Mouse (Mus musculus) hindbrain, embryonic 16.5 days (tissue): ENCODE data around the gene Nipa1. TPM values are rescaled to one million over a fixed set of nuclear protein-coding genes. Genes with fewer than 3 reads are reported as not detected.

Experiments
- ATAC-seq: fragments of 200-750 bp; cut with Nextera tagmentation; 2 replicates; pipeline ENCODE4 v1.8.0; 2017; ENCODE audit warnings: moderate TSS enrichment, moderate library complexity
- H3K27ac ChIP-seq: fragments of 300-500 bp; sonication (generic); 2 replicates; pipeline ENCODE4 v1.5.1; 2014; ENCODE audit warnings: low read depth, mild to moderate bottlenecking, control low read depth, low read length, moderate library complexity
- H3K27me3 ChIP-seq: fragments of 300-500 bp; sonication (generic); replicated peaks from 2 replicates; pipeline ENCODE4 v1.6.1; 2014; ENCODE audit warnings: low read length; ENCODE audit not compliant: control insufficient read depth, insufficient read depth
- H3K36me3 ChIP-seq: fragments of 300-500 bp; sonication (generic); 2 replicates; pipeline ENCODE4 v1.6.1; 2014; ENCODE audit warnings: mild to moderate bottlenecking, low read length, moderate library complexity, mixed read lengths; ENCODE audit not compliant: control insufficient read depth, insufficient read depth
- H3K4me1 ChIP-seq: fragments of 300-500 bp; sonication (generic); 2 replicates; pipeline ENCODE4 v1.6.1; 2014; ENCODE audit warnings: low read depth, low read length; ENCODE audit not compliant: control insufficient read depth, insufficient read depth
- H3K4me2 ChIP-seq: fragments of 300-500 bp; sonication (generic); 2 replicates; pipeline ENCODE4 v1.6.1; 2014; ENCODE audit warnings: mild to moderate bottlenecking, low read length, control low read depth, moderate library complexity
- H3K4me3 ChIP-seq: fragments of 300-500 bp; sonication (generic); 2 replicates; pipeline ENCODE4 v1.5.1; 2014; ENCODE audit warnings: mild to moderate bottlenecking, low read length, control low read depth, moderate library complexity
- H3K9ac ChIP-seq: fragments of 300-500 bp; sonication (generic); 2 replicates; pipeline ENCODE4 v1.6.1; 2014; ENCODE audit warnings: low read depth, mild to moderate bottlenecking, control low read depth, low read length, moderate library complexity
- H3K9me3 ChIP-seq: fragments of 300-500 bp; sonication (generic); 2 replicates; pipeline ENCODE4 v1.6.1; 2014; ENCODE audit warnings: mild to moderate bottlenecking, low read length, moderate library complexity; ENCODE audit not compliant: control insufficient read depth
- WGBS: fragments of 180-500 bp; shearing (Covaris S2); extraction: QIAGEN DNeasy Blood & Tissue Kit; methylation state at CpG from one replicate; pipeline ENCODE4 v1.1.7; 2014; 5-methylcytosine and 5-hydroxymethylcytosine counted together
- polyA plus RNA-seq: library from polyadenylated mRNA; unstranded; fragments of >200 nt; fragmentation: Nextera tagmentation; extraction: Ambion mirVana; gene quantifications from 2 replicates; pipeline ENCODE4 v1.2.1, GENCODE M21; 2015

The Nipa1 gene
- polyA plus RNA-seq, 1 experiment from 2014 or later, result 28.7 TPM

DNA sequence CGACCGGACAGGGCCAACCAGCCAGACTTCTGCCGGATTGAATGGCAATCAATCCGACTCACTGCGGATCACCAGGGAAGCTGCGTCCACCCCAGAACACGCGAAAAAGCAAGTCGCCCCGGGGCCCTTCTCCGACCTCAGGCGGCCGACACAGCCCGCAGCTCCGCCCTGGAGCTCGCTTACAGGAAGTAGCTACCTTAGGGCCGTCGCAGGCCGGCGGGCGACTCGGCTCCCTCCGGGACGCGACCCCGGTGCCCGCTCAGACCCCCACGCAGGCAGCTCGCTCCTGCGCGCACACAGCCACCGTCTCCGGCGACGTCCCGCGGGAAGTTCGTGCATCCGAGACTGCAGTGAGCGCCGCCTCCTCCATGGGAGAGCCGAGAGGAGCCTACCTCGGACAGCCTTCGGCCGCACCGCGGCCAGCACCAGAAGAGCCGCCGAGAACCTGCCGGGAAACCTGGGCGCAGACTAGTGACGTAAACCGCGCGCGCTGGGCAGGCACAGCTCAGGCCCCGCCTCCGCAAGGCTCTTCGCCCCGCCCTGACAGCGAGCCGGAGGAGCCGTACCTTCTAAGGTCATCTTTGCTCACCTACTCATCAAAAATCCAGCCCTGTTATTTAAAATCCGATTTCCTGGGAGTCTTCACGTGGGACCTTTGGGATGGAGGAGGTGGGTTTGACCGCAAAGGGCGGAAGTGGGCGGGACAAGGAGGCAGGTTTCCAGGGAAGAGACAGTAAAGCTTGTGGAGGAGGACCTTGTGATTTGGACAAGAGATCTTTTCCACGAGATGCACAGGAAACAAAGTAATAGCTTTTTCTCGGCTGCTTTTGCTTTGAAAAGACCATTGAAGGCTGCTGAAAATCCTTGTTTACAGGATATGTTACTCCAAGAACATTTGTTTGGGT is 57.5 kb downstream of the Nipa1 start, which contains the start of gene Nipa2:
Gene Nipa2 (minus strand): TSS at position 473 of the 905 bp plus-strand sequence.
- Histone ChIP-seq H3K27me3 (no peaks in the 10 kb centered on the region), H3K4me1 (peaks cover 14% of the 10 kb centered on the region), H3K9me3 (no peaks in the 10 kb centered on the region), H3K9ac (peak within 1 kb of the TSS; percentile 95), H3K4me3 (peak within 1 kb of the TSS; percentile 91), H3K27ac (peak within 1 kb of the TSS; percentile 84), H3K36me3 (peaks cover 2% of the 10 kb centered on the region; the same call in 1 of the 2 replicates), H3K4me2 (peak within 1 kb of the TSS; percentile 75)
- under 1% methylated on average over 67 of the region's 70 CpGs for WGBS
- ATAC-seq, result peak; percentile 98

DNA sequence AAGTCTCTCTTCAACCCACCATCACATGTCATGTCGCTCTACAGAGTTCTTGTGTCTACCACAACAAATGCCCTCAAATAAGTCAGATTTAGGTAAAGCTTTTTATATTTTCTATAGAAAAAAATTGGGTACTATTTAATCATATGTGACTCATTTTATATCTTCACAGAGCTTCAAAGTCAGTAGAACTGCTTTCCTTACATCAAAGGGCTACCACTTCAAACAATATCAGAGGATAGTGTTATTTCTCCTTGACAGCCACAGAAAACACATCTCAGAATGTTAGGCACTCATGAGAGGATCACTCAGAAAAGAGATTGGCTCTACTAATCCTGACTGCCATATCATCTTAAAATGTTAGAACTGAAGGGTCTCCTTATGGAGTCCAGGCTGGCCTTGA is 59.2 kb downstream of the Nipa1 start:
- no peak for ATAC-seq

DNA sequence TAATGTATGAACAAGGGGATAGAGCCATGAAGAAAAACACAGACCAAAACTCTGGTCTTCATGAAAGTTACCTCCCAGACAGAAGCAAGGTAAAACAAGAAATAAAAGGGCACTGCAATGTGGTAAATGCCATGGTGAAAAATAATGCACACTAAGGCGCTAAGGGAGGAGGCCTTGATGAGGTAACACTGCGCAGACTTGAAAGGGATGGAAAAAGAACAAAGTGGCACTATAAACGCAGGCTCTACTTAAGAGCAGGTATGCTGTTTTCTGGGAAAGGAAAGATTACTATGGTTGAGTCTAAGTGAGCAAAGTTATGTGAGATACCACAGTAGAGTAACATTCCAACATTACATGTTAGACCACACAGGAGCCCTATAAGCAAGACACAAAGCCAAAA is 60.0 kb downstream of the Nipa1 start:
- H3K4me3 ChIP-seq, result no peak overlapping the region
- no peak overlapping the region for H3K9ac ChIP-seq
- 97% methylated on average over 3 of the region's 3 CpGs for WGBS
- H3K27ac ChIP-seq, result no peak overlapping the region
- peaks cover 2% of the 10 kb centered on the region; the same call in 1 of the 2 replicates for H3K36me3 ChIP-seq
- H3K9me3 ChIP-seq, result no peaks in the 10 kb centered on the region
- H3K27me3 ChIP-seq, result no peaks in the 10 kb centered on the region
- ATAC-seq, result no peak
- no peak overlapping the region for H3K4me2 ChIP-seq
- peaks cover 14% of the 10 kb centered on the region for H3K4me1 ChIP-seq

More for the DNA sequence above, 59.2 kb downstream of the Nipa1 start:
- 96% methylated on average over 1 of the region's 1 CpGs for WGBS
- H3K27me3 ChIP-seq, result no peaks in the 10 kb centered on the region
- H3K36me3 ChIP-seq, result peaks cover 2% of the 10 kb centered on the region; the same call in 1 of the 2 replicates
- no peak overlapping the region for H3K9ac ChIP-seq
- no peak overlapping the region for H3K27ac ChIP-seq
- H3K4me1 ChIP-seq, result peaks cover 14% of the 10 kb centered on the region
- no peak overlapping the region for H3K4me3 ChIP-seq
- H3K9me3 ChIP-seq, result no peaks in the 10 kb centered on the region
- no peak overlapping the region for H3K4me2 ChIP-seq

DNA sequence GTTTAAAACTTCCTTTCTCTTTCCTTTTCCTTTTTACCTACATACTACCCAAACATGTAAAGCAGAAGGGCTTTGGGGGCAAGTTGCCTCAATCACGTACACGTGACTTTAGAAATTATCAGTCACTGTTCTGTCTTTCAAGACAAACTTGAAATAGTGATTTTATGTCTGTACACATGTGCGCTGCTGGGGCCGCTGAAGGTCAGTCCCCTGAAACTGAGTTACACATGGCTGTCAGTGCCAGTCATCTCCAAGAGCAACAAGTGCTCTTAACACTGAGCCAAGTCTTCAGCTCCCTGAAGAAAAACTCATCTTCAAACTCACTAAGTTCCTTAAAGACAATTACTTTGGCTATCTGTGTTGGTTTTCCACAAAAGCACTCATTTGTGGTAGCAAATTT is 61.8 kb downstream of the Nipa1 start:
- Histone ChIP-seq H3K9me3 (no peaks in the 10 kb centered on the region), H3K9ac (no peak overlapping the region), H3K4me2 (no peak overlapping the region), H3K4me1 (peaks cover 8% of the 10 kb centered on the region), H3K36me3 (peaks cover 8% of the 10 kb centered on the region), H3K27me3 (no peaks in the 10 kb centered on the region), H3K4me3 (no peak overlapping the region), H3K27ac (no peak overlapping the region)
- no peak for ATAC-seq
- 98% methylated on average over 4 of the region's 4 CpGs for WGBS

DNA sequence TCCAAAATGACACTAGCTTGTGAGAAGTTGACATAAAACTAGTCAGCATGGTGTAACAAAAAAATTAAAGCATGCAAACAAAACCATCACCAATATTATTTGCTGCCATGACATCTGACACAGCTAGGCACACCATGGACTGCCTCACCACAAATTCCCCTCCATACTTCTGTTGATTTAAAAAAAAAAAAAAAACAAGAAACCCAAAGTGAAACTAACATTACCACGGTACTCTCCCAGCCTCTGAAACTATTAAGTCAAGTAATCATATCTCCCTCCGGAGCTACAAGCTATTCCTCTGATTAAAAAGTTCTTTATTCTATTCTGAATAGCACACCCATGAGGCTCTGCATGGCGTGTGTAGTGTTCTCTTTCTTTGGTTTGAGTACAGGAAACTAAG is 62.6 kb downstream of the Nipa1 start:
- Histone ChIP-seq H3K9ac (no peak overlapping the region), H3K36me3 (peaks cover 8% of the 10 kb centered on the region), H3K4me1 (peaks cover 6% of the 10 kb centered on the region), H3K4me2 (no peak overlapping the region), H3K27me3 (no peaks in the 10 kb centered on the region), H3K9me3 (no peaks in the 10 kb centered on the region), H3K4me3 (no peak overlapping the region), H3K27ac (no peak overlapping the region)
- WGBS, result 83% methylated on average over 3 of the region's 3 CpGs
- no peak for ATAC-seq

DNA sequence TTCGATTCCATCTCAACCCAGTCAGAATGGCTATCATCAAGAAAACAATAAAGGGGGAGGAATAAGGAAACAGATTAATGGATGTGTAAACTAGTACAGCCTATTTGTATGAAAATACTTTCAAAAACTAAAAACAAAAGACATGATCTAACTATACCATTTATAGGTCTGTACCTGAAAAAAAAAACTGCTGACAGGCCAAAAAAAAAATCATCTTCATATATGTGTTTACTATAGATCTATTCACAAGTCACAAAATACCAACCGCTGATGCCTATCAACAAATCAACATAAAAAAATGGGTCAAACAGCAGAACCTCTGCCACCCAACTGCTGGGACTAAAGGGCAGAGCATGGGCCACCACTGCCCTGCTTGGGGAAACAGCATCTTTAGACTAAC is 63.7 kb downstream of the Nipa1 start:
- no peak for ATAC-seq
- H3K4me2 ChIP-seq, result no peak overlapping the region
- peaks cover 5% of the 10 kb centered on the region for H3K4me1 ChIP-seq
- no peaks in the 10 kb centered on the region for H3K9me3 ChIP-seq
- H3K27ac ChIP-seq, result no peak overlapping the region
- no peak overlapping the region for H3K4me3 ChIP-seq
- H3K27me3 ChIP-seq, result no peaks in the 10 kb centered on the region
- 95% methylated on average over 2 of the region's 2 CpGs for WGBS
- H3K9ac ChIP-seq, result no peak overlapping the region
- peaks cover 8% of the 10 kb centered on the region for H3K36me3 ChIP-seq

DNA sequence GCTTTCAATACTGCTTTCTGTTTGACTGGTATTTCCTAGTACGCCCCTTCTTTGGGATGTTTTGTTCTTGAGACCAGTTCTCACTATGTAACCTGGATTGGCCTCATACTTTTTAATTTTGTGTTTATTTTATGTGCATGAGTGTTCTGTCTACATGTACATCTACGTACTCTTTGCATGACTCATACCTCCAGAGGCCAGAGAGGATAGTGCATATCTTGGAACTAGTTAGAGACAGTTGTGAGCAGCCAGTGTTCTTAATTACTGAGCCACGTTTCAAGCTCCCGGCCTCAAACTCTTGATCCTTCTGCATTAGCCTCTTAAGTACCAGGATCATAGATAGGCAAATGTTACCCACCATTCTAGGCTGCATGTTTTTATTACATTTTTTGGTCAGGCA is 81.4 kb downstream of the Nipa1 start:
- Histone ChIP-seq H3K36me3 (no peaks in the 10 kb centered on the region; the same call in 1 of the 2 replicates), H3K4me1 (no peaks in the 10 kb centered on the region), H3K4me2 (no peak overlapping the region), H3K27ac (no peak overlapping the region), H3K27me3 (no peaks in the 10 kb centered on the region), H3K9me3 (no peaks in the 10 kb centered on the region), H3K9ac (no peak overlapping the region), H3K4me3 (no peak overlapping the region)
- 98% methylated on average over 4 of the region's 4 CpGs for WGBS
- no peak for ATAC-seq

DNA sequence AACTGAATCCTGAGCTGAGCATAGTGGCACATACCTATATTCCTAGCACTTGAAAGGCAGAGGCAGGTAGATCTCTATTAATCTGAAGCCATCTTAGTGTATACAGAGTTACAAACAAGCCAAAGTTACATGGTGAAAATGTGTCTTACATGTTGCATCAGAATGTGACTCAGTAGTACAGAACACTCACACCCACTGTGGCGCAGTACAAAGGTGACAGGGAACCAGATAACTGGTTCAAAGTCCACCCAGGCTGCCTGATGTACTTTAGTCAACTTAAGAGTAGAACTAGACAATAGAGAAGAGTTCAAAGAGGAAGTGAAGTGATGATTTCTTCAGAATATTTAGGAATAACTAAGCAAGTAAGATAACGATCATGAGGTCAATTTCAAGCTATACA is 84.7 kb downstream of the Nipa1 start:
- Histone ChIP-seq H3K4me1 (no peaks in the 10 kb centered on the region), H3K9ac (no peak overlapping the region), H3K4me3 (no peak overlapping the region), H3K27ac (no peak overlapping the region), H3K36me3 (peaks cover 9% of the 10 kb centered on the region; the same call in 1 of the 2 replicates), H3K9me3 (no peaks in the 10 kb centered on the region), H3K27me3 (no peaks in the 10 kb centered on the region), H3K4me2 (no peak overlapping the region)
- ATAC-seq, result no peak
- over 99% methylated on average over 2 of the region's 2 CpGs for WGBS

DNA sequence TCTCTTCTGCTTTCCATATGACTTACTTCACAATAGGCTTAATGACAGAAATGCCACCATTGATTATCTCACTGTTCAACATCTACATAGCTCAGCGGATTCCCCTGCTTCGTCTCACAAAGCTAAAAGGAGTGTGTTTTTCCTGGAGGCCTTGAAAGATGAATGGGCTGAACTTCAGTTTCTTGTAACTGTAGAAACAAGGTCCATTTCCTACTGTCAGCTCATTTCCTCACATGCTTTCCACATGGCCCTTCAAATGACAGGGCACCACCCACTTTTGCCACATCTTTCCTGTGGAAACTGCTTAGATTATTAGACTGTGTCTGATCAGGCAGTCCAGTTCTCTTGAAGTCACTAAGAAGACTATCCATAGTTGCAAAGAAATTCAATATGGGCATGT is 91.1 kb downstream of the Nipa1 start:
- Histone ChIP-seq H3K27ac (no peak overlapping the region), H3K4me1 (no peaks in the 10 kb centered on the region), H3K4me3 (no peak overlapping the region), H3K27me3 (no peaks in the 10 kb centered on the region), H3K4me2 (no peak overlapping the region), H3K9me3 (no peaks in the 10 kb centered on the region), H3K36me3 (peaks cover 32% of the 10 kb centered on the region), H3K9ac (no peak overlapping the region)
- no peak for ATAC-seq
- WGBS, result 96% methylated on average over 2 of the region's 2 CpGs
